Mouse (Mus musculus) left cerebral cortex, adult 2 months (tissue): ENCODE results near the gene Dctpp1. TPM values are rescaled to one million over a fixed set of nuclear protein-coding genes. Genes with fewer than 3 reads are reported as not detected.

ENCODE experiments used
- DNase-seq, 2 experiments: peaks; one replicate each; pipeline ENCODE4 v3.0.0; 2021 to 2022; ENCODE audit warnings: low spot score in 2 of 2, mixed read lengths in 1 of 2; ENCODE audit errors: extremely low spot score in 1 of 2
- H3K27ac ChIP-seq: fragments of 200-600 bp; 2 replicates; pipeline ENCODE4 v1.8.1; 2022
- H3K4me3 ChIP-seq: fragments of 200-600 bp; 2 replicates; pipeline ENCODE4 v1.8.1; 2022
- CTCF ChIP-seq: fragments of 200-600 bp; IDR thresholded peaks from 2 replicates; pipeline ENCODE4 v1.8.1; 2022; ENCODE audit warnings: antibody characterized with exemption, mild to moderate bottlenecking, moderate library complexity
- intact Hi-C: fragments of 180-260 bp; cut with DNase I; formaldehyde crosslinking; loops from one replicate; pipeline ENCODE4 v1.15.1; 2025
- total RNA-seq, 2 experiments: library from RNA; stranded (reverse); gene quantifications; 2 replicates each; pipeline ENCODE4 v1.2.3; 2021

Gene Dctpp1
- total RNA-seq, 2 experiments from 2014 or later = 24.1 to 25.9 TPM

DNA sequence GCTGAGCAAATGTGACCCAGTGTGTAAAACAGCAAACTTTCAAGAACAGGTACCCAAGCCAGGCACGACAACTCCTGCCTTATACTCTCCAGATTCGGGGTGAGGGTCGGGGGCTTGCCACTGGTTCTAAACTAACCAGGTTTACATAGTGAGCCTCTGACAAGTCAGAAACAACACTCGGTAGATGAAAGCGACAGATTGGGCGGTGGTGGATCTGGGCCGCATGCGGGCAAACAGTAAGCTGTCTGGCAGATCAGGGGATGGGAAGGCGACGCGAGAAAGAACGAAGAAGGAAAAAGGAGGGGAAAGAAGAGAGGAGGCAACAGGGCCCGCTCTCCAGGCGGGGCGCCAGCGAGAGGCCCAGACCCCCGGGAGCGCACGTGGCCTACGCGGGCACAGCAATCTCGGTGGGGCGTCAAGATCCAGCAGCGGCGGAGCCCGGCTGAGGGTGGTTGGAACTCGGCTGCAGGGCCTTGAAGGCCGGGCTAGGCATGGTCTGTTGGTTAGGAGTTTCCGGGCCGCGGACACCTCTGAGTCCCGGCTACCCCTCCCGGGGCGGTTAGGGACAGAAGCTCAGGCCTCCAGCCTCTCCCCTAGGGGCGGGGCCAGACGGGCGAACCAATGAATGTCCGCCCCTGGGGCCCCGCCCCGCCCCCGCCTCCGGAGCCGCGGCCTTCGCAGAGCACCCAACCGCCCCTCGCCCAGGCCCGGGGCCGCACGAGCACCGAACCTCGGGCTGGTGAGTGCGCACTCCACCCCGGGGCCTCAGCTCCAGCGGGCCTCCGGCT is 16.4 kb downstream of the Dctpp1 start, which contains the start of gene Zfp771:
Gene Zfp771 (plus strand): TSS at position 405 of the 788 bp plus-strand sequence.
- H3K4me3 ChIP-seq = peak within 1 kb of the TSS; percentile 93
- intact Hi-C loops = no loop called here
- peak within 1 kb of the TSS; percentile 97 for H3K27ac ChIP-seq
- peak; percentile 92 to 93 for DNase-seq
- TF ChIP-seq CTCF = peak; percentile 27

DNA sequence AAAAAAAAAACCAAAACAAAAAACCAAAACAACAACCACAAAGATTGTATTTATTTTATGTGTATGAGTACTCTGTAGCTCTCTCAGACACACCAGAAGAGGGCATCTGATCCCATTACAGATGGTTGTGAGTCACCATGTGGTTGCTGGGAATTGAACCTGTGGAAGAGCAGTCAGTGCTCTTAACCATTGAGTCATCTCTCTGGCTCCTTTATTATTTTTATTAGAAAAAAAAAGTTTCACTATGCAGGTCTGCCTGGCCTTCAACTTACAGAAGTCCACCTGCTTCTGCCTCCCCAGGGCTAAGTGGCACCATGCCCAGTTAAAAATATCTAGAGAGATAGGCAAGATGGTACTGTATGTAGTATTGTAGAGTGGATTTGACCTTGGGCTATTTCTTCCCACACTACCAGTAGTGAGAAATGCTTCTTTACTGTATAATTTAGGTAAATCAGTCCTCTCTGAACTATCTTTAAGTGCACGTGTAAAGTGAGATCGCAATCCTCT is 17.1 kb downstream of the Dctpp1 start:
- no peak for DNase-seq
- intact Hi-C loops = no loop called here
- Histone ChIP-seq H3K4me3 (peak overlapping the region; percentile 93; the same call in 1 of the 2 replicates), H3K27ac (peak overlapping the region; percentile 97)
- no peak; the same call in 1 of the 2 replicates for TF ChIP-seq CTCF

DNA sequence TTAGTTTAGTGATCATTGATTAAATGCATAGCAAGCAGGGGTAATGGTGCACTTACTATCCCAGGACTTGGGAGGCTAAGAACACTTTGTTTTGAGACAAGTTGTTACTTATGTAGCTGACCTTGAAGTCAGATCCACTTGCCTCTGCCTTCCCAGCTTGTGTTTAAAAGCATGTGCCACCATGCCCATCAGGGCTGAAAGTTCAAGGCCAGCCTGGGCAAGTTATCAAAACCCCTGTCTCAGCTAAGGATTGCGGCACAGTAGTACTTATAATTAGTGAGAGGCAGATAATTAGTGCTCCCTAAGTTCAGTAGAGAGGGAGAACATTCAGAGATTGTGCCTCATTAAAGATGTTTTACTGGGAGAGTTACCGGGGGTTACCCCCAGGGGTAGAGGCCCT is 25.7 kb downstream of the Dctpp1 start:
- Histone ChIP-seq H3K27ac (no peak overlapping the region), H3K4me3 (no peak overlapping the region)
- no peak for TF ChIP-seq CTCF
- intact Hi-C loops = no loop called here
- DNase-seq = no peak

DNA sequence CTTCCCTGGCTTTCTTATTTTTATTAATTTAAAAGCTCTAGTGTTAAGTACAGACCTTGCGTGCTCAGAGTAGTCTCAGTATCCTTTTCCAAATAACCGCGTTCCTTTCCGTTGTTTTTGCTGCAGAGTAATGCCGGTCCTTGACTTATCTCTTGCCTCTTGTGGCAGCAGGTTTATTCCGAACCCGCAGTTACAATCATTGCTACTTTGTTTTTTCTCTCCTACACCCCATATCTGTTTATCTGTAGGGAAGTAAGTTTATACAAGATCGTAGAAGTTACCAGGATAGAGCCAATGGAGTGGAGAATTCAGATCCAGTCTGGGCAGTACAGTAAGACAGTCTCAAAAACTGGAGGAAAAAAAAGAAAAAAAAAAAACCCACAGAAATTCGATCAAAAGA is 26.7 kb downstream of the Dctpp1 start:
- intact Hi-C loops = no loop called here
- Histone ChIP-seq H3K4me3 (peak overlapping the region; percentile 96), H3K27ac (peak overlapping the region; percentile 93)
- no peak for DNase-seq
- TF ChIP-seq CTCF = no peak

DNA sequence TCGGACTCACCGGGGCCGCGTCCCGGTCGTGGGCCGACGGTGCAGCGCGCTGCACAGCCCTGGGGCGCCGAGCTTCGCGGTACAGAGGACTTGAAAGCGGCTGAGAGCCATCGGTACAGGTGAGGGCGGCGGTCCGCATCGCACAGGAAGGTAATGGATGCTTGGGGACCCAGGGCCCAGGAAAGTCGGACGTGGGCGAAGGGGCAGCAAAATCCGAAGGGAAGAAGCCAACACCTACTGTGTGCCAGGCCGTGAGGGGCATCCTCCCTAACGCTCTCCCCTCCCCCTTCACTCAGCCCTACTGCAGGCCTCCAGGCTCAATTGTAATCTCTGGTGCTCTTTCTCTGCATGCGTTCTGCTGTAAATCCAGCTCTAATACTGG is 27.1 kb downstream of the Dctpp1 start:
- peak overlapping the region; percentile 96 for H3K4me3 ChIP-seq
- intact Hi-C loops = no loop called here
- no peak for DNase-seq
- peak overlapping the region; percentile 93 for H3K27ac ChIP-seq
- no peak for TF ChIP-seq CTCF

DNA sequence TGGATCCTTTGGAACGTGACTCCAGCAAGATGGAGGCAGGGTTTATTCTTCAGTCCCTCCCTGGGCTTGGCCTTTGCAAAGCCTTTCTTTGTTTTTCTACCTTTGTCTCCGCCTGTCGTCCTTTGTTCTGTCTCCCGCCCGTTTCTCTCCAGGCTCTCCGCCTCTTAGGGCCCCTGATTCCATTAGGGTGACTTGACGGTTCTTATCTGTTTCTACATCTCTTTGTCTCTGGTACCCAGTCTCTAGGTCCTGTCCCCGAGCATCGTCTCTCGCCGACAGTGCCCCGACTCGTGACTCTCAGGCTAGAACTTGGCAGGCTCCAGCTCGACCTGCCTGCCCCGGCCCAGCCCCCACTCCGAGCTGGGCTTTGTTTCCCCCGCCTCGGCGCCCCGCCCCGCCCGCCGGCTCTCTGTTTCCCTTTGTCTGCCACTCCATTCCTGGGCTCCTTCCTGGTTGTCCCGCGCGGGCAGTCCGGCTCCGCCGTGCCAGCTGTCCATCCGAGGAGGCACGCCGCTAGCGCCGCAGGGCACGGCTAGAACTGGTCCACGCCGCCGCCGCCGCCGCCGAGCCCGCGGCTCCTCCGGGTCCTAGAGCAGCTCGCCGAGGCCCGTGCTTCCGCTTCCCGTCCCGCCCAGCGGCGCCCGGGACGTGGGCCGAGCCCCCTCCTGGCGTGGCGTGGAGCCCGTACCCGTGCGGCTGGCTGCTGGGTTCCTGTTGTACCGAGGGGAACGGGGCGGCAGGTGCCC is 27.7 kb downstream of the Dctpp1 start, which contains the start of the genes Zfp553 and Sept1:
Gene Zfp553 (plus strand): TSS at position 440 of the 746 bp plus-strand sequence.
Gene Sept1 (minus strand): TSS at position 509 of the 746 bp plus-strand sequence.
- Histone ChIP-seq H3K4me3 (peak within 1 kb of the TSS; percentile 96), H3K27ac (peak within 1 kb of the TSS; percentile 93)
- DNase-seq = peak; percentile 82 to 83
- TF ChIP-seq CTCF = no peak
- intact Hi-C loops = no loop called here

DNA sequence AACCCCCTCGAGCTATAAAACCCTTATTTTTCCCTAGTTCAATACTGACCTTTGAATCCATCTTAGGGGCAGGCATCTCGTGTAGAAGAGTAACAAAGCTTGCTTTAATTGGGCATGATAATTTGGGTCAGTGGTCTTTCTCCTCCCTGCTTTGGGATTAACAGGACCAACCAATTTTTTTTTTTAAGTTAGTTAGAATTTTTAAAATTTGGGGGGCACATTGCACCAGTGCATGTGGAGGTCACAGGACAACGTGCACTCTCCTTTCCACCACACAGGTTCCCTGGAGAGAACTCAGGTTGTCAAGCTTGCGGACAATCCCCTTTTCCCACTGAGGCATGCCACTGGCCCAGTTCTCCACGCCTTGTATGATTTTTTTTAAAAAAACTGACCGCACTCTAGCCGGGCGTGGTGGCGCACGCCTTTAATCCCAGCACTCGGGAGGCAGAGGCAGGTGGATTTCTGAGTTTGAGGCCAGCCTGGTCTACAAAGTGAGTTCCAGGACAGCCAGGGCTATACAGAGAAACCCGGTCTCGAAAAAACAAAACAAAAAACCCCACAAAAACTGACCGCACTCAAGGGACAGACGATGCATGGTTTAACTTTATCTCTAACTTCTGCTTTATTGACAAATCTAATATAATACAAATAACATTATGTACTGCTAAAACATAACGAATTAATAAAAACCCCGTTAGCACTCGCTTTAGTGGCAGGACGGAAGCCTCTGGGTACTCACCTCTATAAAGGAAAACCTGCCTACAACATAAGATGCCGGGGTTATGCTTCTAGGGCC is 28.5 kb downstream of the Dctpp1 start:
- TF ChIP-seq CTCF = no peak
- DNase-seq = no peak
- intact Hi-C loops = no loop called here
- H3K4me3 ChIP-seq = peak overlapping the region; percentile 96
- H3K27ac ChIP-seq = peak overlapping the region; percentile 93

DNA sequence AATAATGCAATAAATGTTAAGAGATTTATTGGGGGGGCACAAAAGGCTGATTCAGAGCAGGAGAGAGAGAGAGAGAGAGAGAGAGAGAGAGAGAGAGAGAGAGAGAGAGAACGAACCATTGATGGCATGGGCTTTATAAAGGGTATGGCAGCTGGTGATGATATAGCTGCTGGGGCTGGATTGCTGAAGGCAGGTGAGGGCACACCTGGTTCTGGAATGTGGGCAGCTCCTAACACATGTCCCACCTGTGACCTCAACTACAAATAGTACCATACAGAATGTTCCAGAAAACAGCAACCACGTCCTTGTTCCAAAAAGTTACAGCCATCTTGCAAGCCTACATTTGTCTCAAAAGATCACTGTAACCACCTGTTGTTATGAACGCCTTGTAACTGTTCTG is 29.1 kb downstream of the Dctpp1 start:
- intact Hi-C loops = no loop called here
- peak overlapping the region; percentile 96 for H3K4me3 ChIP-seq
- no peak for TF ChIP-seq CTCF
- H3K27ac ChIP-seq = no peak overlapping the region
- no peak for DNase-seq

DNA sequence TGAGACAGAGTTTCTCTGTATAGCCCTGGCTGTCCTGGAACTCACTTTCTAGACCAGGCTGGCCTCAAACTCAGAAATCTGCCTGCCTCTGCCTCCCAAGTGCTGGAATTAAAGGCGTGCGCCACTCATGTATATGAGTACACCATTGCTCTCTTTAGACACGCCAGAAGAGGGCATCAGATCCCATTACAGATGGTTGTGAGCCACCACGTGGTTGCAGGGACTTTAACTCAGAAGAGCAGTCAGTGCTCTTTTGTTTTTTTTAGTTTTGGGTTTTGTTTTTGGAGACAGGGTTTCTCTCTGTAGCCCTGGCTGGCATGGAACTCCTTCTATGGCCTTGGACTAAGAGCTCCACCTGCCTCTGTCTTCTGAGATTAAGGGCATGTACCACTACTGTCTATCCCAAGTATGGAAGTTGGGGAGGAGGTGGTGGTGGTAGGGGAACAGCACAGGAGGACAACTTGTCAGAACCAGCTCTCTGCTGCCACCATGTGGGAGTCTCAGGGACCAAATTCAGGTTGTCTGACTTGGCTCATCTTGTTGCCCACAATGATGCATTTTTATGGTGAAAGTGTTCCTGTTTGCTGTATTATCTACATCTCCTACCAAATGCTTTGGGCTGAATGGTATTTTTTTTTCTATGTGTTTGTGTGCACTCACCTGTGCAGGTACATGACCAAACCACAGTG is 31.8 kb downstream of the Dctpp1 start:
- Histone ChIP-seq H3K27ac (no peak overlapping the region), H3K4me3 (no peak overlapping the region)
- TF ChIP-seq CTCF = peak; percentile 79
- intact Hi-C loops = loop anchor here (2.0 kb wide), 1 partner anchor 14 kb away; no protein-coding TSS in a partner anchor
- DNase-seq = peak; percentile 72 to 81

DNA sequence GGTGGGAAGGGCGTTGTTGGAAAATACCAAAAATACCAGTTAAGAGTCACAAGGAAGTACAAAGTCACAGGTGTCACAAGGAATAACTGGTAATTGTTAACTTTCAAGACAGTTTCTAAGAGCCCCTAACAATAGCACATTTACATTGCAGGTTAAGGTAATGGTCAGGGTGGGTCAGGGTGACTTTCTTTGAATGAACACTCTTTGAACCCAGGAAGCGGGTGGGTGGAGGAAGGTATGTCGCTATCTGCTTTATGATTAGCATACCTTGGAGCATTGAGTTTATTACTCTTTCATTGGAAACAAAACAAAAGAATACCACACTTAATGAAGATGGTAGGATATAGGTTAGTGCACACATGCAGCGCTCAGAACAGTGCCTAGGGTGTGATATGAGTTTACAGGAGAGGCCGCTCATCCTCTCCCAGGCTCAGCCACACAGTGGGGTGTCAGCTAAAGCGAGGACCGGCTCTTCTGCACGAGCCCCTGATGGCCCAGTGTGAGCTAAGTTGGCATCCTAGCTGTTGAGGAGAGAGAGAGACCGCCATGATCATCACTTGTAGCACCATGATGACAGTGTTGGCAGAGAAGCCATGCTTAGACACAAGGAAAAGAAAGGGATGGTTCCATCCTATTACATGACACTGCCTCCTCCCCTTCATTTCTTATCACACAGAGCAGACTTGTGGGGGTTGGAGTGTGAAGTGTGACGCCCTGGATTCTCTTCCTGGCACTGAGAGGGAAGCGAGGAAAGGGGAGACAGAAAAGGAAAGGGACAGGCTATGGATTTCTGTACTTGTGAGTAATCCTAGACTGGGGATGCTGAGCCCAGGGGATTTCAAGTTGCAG is 35.1 kb downstream of the Dctpp1 start:
- DNase-seq = no peak
- H3K4me3 ChIP-seq = no peak overlapping the region
- H3K27ac ChIP-seq = no peak overlapping the region
- no peak for TF ChIP-seq CTCF
- intact Hi-C loops = no loop called here
